Mouse (Mus musculus) liver, adult 2 months (tissue): ENCODE measurements around the gene Notch2.

ENCODE experiments used
- CTCF ChIP-seq: fragments of 200-500 bp; IDR thresholded peaks from 2 replicates; pipeline ENCODE4 v1.5.1; 2011; ENCODE audit warnings: low read depth, low read length, control low read depth
- POLR2A ChIP-seq: fragments of 200-500 bp; IDR thresholded peaks from 2 replicates; pipeline ENCODE4 v1.6.1; 2011; ENCODE audit warnings: low read length, control low read depth; ENCODE audit not compliant: insufficient read depth; ENCODE audit errors: extremely low read depth

- TF ChIP-seq POLR2A (no peak), CTCF (no peak)
Observed at GRCm38 (mm10) chr3:98087551-98087950, 74.2 kb downstream of the Notch2 start.
